Comparison of ENCODE assay signal across 23 mouse cellular contexts in the genomic region with DNA sequence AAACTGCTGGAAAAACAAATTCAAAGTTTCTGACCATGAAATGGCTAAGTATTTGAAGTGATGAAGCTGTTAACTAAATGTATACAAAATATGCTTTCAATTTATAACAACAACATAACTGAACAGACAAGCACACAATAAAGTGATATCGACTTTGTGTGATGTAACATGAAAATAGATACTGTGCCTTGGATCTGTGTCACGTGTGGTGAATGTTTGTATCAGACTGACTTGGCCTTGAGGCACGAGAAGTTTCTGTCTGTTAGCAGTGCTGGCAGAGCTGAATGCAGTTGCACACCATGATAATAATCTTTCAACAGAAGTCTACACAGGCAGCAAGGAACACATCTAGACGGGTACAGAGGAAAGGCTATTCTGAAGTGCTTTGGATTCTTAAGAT. TPM values are rescaled to one million over a fixed set of nuclear protein-coding genes. Genes with fewer than 3 reads are reported as not detected.
"Had no signal": no experiment of that assay in that cellular context is flagged by ENCODE, and none has a peak within 500 bp of the region (broad histone marks: within the 10 kb centered on the region; RNA-seq: fewer than 3 reads in every experiment).

No protein-coding gene starts in this region.

- H3K36me3 ChIP-seq: heart, embryonic 13.5 days; heart, embryonic 15.5 days; intestine, embryonic 15.5 days; limb, embryonic 12.5 days had no signal

- H3K27me3 ChIP-seq: heart, embryonic 13.5 days; heart, embryonic 15.5 days; intestine, embryonic 15.5 days; limb, embryonic 12.5 days had no signal

- H3K4me1 ChIP-seq: heart, embryonic 13.5 days; heart, embryonic 15.5 days; intestine, embryonic 15.5 days had no signal

- DNase-seq: gastrocnemius, postnatal 14 days; gastrocnemius, postnatal 36 days; heart, adult 11 months; heart, adult 2 months; heart, postnatal 14 days; heart, postnatal 36 days; kidney, adult 18-20 months; kidney, adult 8-10 months; kidney, postnatal 10 days; kidney, postnatal 25 days; kidney, postnatal 4 days; layer of hippocampus, adult 9-11 months; layer of hippocampus, postnatal 36 days; left cerebral cortex, postnatal 4 days; liver had no signal

- H3K4me3 ChIP-seq: heart, adult 2 months; heart, embryonic 13.5 days; heart, embryonic 15.5 days; intestine, embryonic 15.5 days; limb, embryonic 12.5 days had no signal

- H3K4me2 ChIP-seq: heart, embryonic 11.5 days; heart, embryonic 13.5 days; heart, embryonic 15.5 days; hindbrain, embryonic 14.5 days; intestine, embryonic 15.5 days; limb, embryonic 12.5 days; liver, embryonic 11.5 days had no signal

- H3K9me3 ChIP-seq: heart, embryonic 13.5 days; heart, embryonic 15.5 days; intestine, embryonic 15.5 days; limb, embryonic 12.5 days had no signal

- H3K27ac ChIP-seq: heart, adult 2 months; heart, embryonic 13.5 days; heart, embryonic 15.5 days; hindbrain, embryonic 14.5 days; intestine, embryonic 15.5 days; limb, embryonic 12.5 days had no signal

RNA-seq across cellular contexts. Expression of a gene that starts 6.9 kb away (rescaled TPM):
- polyA plus RNA-seq: inflammation-experienced regulatory T-cells, adult 6 months had no signal
